Mouse (Mus musculus): ENCODE results near the gene Timm29. TPM values are rescaled to one million over a fixed set of nuclear protein-coding genes. Genes with fewer than 3 reads are reported as not detected.

Timm29 gene
- 17.7 and 21.5 TPM in 2 replicates for polyA plus RNA-seq (2015; fragmentation: Nextera tagmentation; extraction: Ambion mirVana)

GRCm38 (mm10) chr9:21592703-21593121 lies at the start of gene Timm29, which contains the start of gene Yipf2:
Timm29 (plus strand) TSS chr9:21592722.
Yipf2 (minus strand) TSS chr9:21592828.
- Histone ChIP-seq H3K27me3 (no peaks in the 10 kb centered on the region), H3K36me3 (peaks cover 45% of the 10 kb centered on the region), H3K4me1 (replicated peaks) (peaks cover 33% of the 10 kb centered on the region), H3K4me2 (peak within 1 kb of the TSS; percentile 99), H3K9ac (peak within 1 kb of the TSS; percentile 95), H3K4me3 (replicated peaks) (peak within 1 kb of the TSS; percentile 90), H3K9me3 (replicated peaks) (no peaks in the 10 kb centered on the region), H3K27ac (peak within 1 kb of the TSS; percentile 88)
- under 1% methylated on average over 30 of the region's 30 CpGs for WGBS (ENCODE audit: insufficient replicate concordance)
- peak; percentile 88 for ATAC-seq (ENCODE audit: low read depth)
- DNase-seq = peak; percentile 84

DNA sequence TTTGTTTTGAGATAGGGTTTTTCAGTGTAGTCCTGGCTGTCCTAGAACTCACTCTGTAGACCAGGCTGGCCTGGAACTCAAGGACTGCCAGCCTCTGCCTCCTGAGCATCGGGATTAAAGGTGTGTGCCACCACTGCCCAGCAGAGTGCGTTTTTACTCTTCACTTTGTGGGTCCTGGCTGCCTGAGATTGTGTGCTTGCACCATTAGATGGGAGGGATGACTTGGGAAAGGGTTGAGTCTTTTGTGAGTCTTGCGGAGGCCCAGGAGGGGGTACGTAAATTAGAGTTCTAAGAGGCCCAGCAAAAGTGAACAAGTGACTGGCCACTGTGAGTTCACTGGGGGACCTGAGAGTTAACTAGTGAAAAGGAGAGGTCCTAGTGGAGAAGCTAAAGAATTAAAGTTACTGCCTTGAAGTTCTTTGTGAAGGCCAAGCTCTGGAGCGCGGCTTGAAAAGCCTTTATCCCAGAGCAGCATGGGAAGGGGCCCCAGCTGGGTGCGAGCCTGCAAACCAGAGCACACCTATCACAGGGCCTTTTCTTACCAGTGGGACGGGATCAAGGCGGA lies 47.1 kb upstream of the Timm29 start:
- Histone ChIP-seq H3K36me3 (peaks cover 11% of the 10 kb centered on the region), H3K9ac (peak overlapping the region; percentile 76), H3K4me3 (replicated peaks) (peak overlapping the region; percentile 85), H3K4me2 (peak overlapping the region; percentile 89), H3K4me1 (replicated peaks) (peaks cover 40% of the 10 kb centered on the region), H3K27me3 (no peaks in the 10 kb centered on the region), H3K27ac (peak overlapping the region; percentile 88), H3K9me3 (replicated peaks) (no peaks in the 10 kb centered on the region)
- ATAC-seq (ENCODE audit: low read depth) = peak; percentile 63
- no peak for DNase-seq
- 17% methylated on average over 9 of the region's 9 CpGs for whole genome bisulfite sequencing (ENCODE audit: insufficient replicate concordance)

DNA sequence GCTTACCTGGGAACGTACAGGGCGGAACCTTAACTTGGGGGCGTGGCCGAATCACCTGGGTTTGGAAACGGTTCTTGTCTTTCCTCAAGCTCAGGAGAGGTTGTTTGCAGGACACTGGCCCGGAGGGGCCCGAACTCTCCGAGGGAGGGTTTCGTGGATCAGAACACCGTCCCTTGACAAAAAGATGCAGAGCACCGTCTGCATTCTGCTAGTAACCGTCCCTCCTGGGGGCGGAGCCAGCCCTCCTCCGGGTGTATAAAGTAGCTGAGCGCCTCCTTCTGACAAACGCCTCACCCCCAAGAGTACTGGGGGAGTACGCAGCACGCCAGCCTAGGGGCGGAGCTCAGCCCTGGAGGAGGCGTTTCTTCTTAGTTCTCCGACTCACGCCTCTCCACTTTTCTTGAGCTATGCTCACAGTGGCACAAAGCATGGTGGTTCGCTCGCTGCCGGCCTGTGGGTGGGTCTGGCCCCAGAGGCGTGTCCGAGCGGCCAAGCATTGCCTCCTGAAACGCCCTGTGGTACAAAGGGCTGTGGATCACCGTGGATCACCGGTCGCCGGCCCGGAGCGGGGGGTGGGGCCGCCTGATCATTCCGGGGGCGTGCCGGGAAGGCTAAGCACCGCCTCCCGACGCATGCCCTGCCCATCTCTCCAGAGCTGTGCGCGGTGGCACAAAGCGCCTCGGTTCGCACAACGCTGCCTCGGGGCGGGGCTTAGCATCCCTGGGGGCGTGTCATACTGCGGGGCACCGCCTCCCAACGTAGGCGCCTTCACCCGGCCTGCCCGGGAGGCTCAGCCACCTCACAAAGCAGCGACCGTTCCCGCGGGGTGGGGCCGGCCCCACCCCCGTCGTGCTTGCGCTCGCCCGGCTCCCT lies 46.4 kb upstream of the Timm29 start:
- Histone ChIP-seq H3K27ac (peak overlapping the region; percentile 88), H3K4me2 (peak overlapping the region; percentile 89), H3K27me3 (no peaks in the 10 kb centered on the region), H3K9ac (peak overlapping the region; percentile 76), H3K4me1 (replicated peaks) (peaks cover 43% of the 10 kb centered on the region), H3K4me3 (replicated peaks) (peak overlapping the region; percentile 85), H3K9me3 (replicated peaks) (no peaks in the 10 kb centered on the region), H3K36me3 (peaks cover 16% of the 10 kb centered on the region)
- peak; percentile 87 for ATAC-seq (ENCODE audit: low read depth)
- WGBS (ENCODE audit: insufficient replicate concordance) = under 1% methylated on average over 67 of the region's 67 CpGs
- DNase-seq = peak; percentile 100

DNA sequence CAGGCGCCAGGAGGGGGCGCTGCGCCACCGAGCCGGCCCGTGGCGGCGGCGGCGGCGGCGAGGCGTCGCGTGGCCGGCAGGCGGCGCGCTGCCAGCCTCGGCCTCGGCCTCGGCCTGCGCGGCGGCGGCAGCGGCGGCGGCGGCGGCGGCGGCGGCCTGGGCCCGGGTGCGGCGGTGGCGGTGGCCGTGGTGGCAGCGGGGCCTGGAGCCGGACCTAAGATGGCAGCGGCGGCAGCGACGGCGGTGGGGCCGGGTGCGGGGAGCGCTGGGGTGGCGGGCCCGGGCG lies 45.8 kb upstream of the Timm29 start, which contains the start of gene Carm1:
TSS of gene Carm1 (plus strand) at position 106 of the 286 bp plus-strand sequence.
- no peak for DNase-seq
- H3K27me3 ChIP-seq = no peaks in the 10 kb centered on the region
- H3K4me1 ChIP-seq (replicated peaks) = peaks cover 49% of the 10 kb centered on the region
- peak within 1 kb of the TSS; percentile 89 for H3K4me2 ChIP-seq
- H3K36me3 ChIP-seq = peaks cover 22% of the 10 kb centered on the region
- ATAC-seq (ENCODE audit: low read depth) = no peak
- H3K27ac ChIP-seq = peak within 1 kb of the TSS; percentile 95
- 0% methylated on average over 26 of the region's 52 CpGs for WGBS (ENCODE audit: insufficient replicate concordance)
- peak within 1 kb of the TSS; percentile 98 for H3K9ac ChIP-seq
- no peaks in the 10 kb centered on the region for H3K9me3 ChIP-seq (replicated peaks)
- peak within 1 kb of the TSS; percentile 85 for H3K4me3 ChIP-seq (replicated peaks)

GRCm38 (mm10) chr9:21547075-21547941 lies 45.2 kb upstream of the Timm29 start:
- H3K4me3 ChIP-seq (replicated peaks) = peak overlapping the region; percentile 85
- ATAC-seq (ENCODE audit: low read depth) (peak; percentile 25), DNase-seq (peak; percentile 59)
- peak overlapping the region; percentile 98 for H3K9ac ChIP-seq
- peaks cover 25% of the 10 kb centered on the region for H3K36me3 ChIP-seq
- H3K4me1 ChIP-seq (replicated peaks) = peaks cover 51% of the 10 kb centered on the region
- WGBS (ENCODE audit: insufficient replicate concordance) = under 1% methylated on average over 58 of the region's 66 CpGs
- peak overlapping the region; percentile 89 for H3K4me2 ChIP-seq
- H3K9me3 ChIP-seq (replicated peaks) = no peaks in the 10 kb centered on the region
- H3K27ac ChIP-seq = peak overlapping the region; percentile 95
- H3K27me3 ChIP-seq = no peaks in the 10 kb centered on the region

- H3K4me1 ChIP-seq (replicated peaks) = peaks cover 66% of the 10 kb centered on the region
- no peak for ATAC-seq (ENCODE audit: low read depth)
- WGBS (ENCODE audit: insufficient replicate concordance) = 94% methylated on average over 2 of the region's 2 CpGs
- 0 out of 2 replicates have a peak overlapping the region, but pooled peaks have one; percentile 23 for H3K9ac ChIP-seq
- no peaks in the 10 kb centered on the region for H3K9me3 ChIP-seq (replicated peaks)
- H3K4me2 ChIP-seq = no peak overlapping the region
- H3K27me3 ChIP-seq = no peaks in the 10 kb centered on the region
- no peak overlapping the region; the same call in none of the 2 replicates for H3K27ac ChIP-seq
- H3K36me3 ChIP-seq = peaks cover 29% of the 10 kb centered on the region
- no peak overlapping the region for H3K4me3 ChIP-seq (replicated peaks)
- no peak for DNase-seq
These were observed 41.5 kb upstream of the Timm29 start for GRCm38 (mm10) chr9:21551049-21551448.

DNA sequence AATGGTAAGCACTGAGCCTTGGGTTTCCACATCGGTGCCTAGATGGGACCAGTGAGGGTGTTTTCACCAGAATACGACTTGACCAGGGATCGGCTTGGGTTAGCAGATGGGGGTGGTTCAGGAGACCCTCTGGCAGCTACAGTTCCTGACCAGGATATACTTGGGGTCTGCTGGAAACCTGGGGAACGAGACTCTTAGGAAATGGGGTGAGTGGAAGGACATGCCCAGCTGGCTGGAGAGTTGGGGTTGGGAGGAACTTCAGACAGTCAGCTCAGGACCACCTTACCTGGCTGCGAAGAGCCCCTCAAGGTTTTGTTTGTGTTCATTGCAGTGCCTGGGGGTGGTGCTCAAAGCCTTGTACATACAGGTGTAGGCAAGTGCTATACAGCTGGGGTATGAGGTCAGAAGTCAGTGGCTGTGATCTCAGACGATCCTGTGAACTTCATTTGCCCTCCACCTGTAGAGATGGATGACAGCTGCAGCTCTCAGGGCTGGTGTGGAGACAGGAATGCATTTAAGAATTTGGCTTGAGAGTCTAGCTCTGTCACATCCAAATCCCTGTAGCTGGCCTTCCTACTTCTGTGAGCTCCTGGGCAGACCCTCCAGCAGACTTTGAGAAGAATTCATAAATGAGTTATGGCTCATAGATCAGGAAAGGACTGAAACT lies 38.8 kb upstream of the Timm29 start:
- no peak for DNase-seq
- Histone ChIP-seq H3K27ac (peak overlapping the region; percentile 89), H3K9ac (no peak overlapping the region), H3K4me1 (replicated peaks) (peaks cover 80% of the 10 kb centered on the region), H3K9me3 (replicated peaks) (no peaks in the 10 kb centered on the region), H3K27me3 (no peaks in the 10 kb centered on the region), H3K36me3 (peaks cover 30% of the 10 kb centered on the region), H3K4me3 (replicated peaks) (no peak overlapping the region), H3K4me2 (no peak overlapping the region)
- WGBS (ENCODE audit: insufficient replicate concordance) = 81% methylated on average over 6 of the region's 6 CpGs
- no peak for ATAC-seq (ENCODE audit: low read depth)

DNA sequence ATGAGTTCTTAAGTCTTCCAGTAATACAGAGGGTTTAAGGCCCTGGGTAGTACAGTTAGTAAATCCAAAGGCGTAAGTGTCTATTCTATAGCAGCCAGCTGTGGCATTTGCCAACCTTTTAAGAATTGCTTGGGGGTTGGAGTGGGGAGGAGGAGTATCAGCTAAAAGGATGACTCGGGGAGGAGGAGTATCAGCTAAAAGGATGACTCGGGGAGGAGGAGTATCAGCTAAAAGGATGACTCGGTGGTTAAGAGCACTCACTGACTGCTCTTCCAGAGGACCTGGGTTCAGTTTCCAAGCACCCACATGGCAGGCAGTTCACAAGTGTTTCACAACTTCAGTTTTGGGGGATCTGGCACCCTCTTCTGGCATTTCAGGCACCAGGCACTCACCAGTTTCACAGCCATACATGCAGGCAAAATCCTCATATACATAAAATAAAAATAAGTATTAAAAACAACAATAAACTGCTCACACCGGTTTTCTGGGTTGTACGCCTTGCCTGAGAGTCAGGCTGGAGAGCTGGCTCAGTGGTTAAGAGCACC lies 37.3 kb upstream of the Timm29 start:
- H3K9ac ChIP-seq = peak overlapping the region; percentile 27; the same call in 1 of the 2 replicates
- H3K4me2 ChIP-seq = peak overlapping the region; percentile 3; the same call in 1 of the 2 replicates
- DNase-seq (peak; percentile 24), ATAC-seq (ENCODE audit: low read depth) (peak; percentile 50)
- peaks cover 86% of the 10 kb centered on the region for H3K4me1 ChIP-seq (replicated peaks)
- 59% methylated on average over 6 of the region's 6 CpGs for WGBS (ENCODE audit: insufficient replicate concordance)
- H3K9me3 ChIP-seq (replicated peaks) = no peaks in the 10 kb centered on the region
- H3K27ac ChIP-seq = peak overlapping the region; percentile 89
- H3K36me3 ChIP-seq = peaks cover 23% of the 10 kb centered on the region
- no peak overlapping the region for H3K4me3 ChIP-seq (replicated peaks)
- H3K27me3 ChIP-seq = no peaks in the 10 kb centered on the region

- 89% methylated on average over 2 of the region's 2 CpGs for WGBS (ENCODE audit: insufficient replicate concordance)
- ATAC-seq (ENCODE audit: low read depth) (no peak), DNase-seq (no peak)
- peak overlapping the region; percentile 67; the same call in 1 of the 2 replicates for H3K4me2 ChIP-seq
- H3K9me3 ChIP-seq (replicated peaks) = no peaks in the 10 kb centered on the region
- H3K4me3 ChIP-seq (replicated peaks) = no peak overlapping the region
- H3K9ac ChIP-seq = peak overlapping the region; percentile 65
- H3K36me3 ChIP-seq = peaks cover 18% of the 10 kb centered on the region
- H3K27ac ChIP-seq = peak overlapping the region; percentile 96
- peaks cover 84% of the 10 kb centered on the region for H3K4me1 ChIP-seq (replicated peaks)
- H3K27me3 ChIP-seq = no peaks in the 10 kb centered on the region
These were observed 35.5 kb upstream of the Timm29 start for GRCm38 (mm10) chr9:21556996-21557395.

GRCm38 (mm10) chr9:21557556-21557955 lies 35.0 kb upstream of the Timm29 start:
- no peak overlapping the region for H3K4me3 ChIP-seq (replicated peaks)
- WGBS (ENCODE audit: insufficient replicate concordance) = 79% methylated on average over 2 of the region's 2 CpGs
- H3K27ac ChIP-seq = peak overlapping the region; percentile 96
- H3K4me1 ChIP-seq (replicated peaks) = peaks cover 84% of the 10 kb centered on the region
- H3K9ac ChIP-seq = peak overlapping the region; percentile 65
- ATAC-seq (ENCODE audit: low read depth) (no peak), DNase-seq (no peak)
- peaks cover 20% of the 10 kb centered on the region for H3K36me3 ChIP-seq
- no peaks in the 10 kb centered on the region for H3K27me3 ChIP-seq
- H3K9me3 ChIP-seq (replicated peaks) = no peaks in the 10 kb centered on the region
- H3K4me2 ChIP-seq = peak overlapping the region; percentile 67

Data from liver, embryonic 13.5 days (tissue).